Mouse (Mus musculus) spleen, adult 2 months (tissue): ENCODE results near the gene Fgfr2.

Experiments used
- CTCF ChIP-seq: fragments of 200-500 bp; IDR thresholded peaks from 2 replicates; pipeline ENCODE4 v1.5.1; 2011; ENCODE audit warnings: mild to moderate bottlenecking, inconsistent platforms; ENCODE audit not compliant: insufficient read depth, insufficient read length, insufficient replicate concordance; ENCODE audit errors: extremely low read depth
- POLR2A ChIP-seq: fragments of 200-500 bp; IDR thresholded peaks from 2 replicates; pipeline ENCODE4 v1.6.1; 2011; ENCODE audit warnings: low read depth, low read length, inconsistent platforms

- TF ChIP-seq CTCF (no peak), POLR2A (no peak)
Measured at GRCm38 (mm10) chr7:130574211-130574991, 2548.7 kb downstream of the Fgfr2 start.
